Mouse (Mus musculus) hematopoietic stem cell, adult 5-6 weeks (primary cell): ENCODE results near the gene Abce1. TPM values are rescaled to one million over a fixed set of nuclear protein-coding genes. Genes with fewer than 3 reads are reported as not detected.
"Not testable (repeated sequence)": the region's sequence is repeated elsewhere in the genome, so short reads cannot be mapped to it uniquely, and the experiment has no call there.

Experiments
- ATAC-seq, 2 experiments: fragments of 125-278 bp in 1 of 2; replicated peaks in 1 of 2; 2 replicates each; pipeline ENCODE4 v1.8.0; 2016 to 2017; ENCODE audit warnings: inconsistent platforms in 2 of 2, mild to moderate bottlenecking in 2 of 2, moderate number of reproducible peaks in 2 of 2, low read depth in 1 of 2, moderate TSS enrichment in 1 of 2; ENCODE audit not compliant: low FRiP score in 2 of 2, poor library complexity in 2 of 2, severe bottlenecking in 2 of 2, insufficient read depth in 1 of 2, low TSS enrichment in 1 of 2
- total RNA-seq: library from RNA; stranded (forward); fragments of 172-1452, 232-1000 nt; gene quantifications from 2 replicates; pipeline ENCODE4 v1.2.3, GENCODE M21; 2017

Gene Abce1
- 162 and 235 TPM in 2 replicates for total RNA-seq

GRCm38 (mm10) chr8:79711064-79711961, at the start of gene Abce1, which contains the start of gene Anapc10:
Gene Abce1, minus strand, starts transcription at chr8:79711740.
Gene Anapc10, plus strand, starts transcription at chr8:79711820.
- peak; percentile 97 to 99 for ATAC-seq

DNA sequence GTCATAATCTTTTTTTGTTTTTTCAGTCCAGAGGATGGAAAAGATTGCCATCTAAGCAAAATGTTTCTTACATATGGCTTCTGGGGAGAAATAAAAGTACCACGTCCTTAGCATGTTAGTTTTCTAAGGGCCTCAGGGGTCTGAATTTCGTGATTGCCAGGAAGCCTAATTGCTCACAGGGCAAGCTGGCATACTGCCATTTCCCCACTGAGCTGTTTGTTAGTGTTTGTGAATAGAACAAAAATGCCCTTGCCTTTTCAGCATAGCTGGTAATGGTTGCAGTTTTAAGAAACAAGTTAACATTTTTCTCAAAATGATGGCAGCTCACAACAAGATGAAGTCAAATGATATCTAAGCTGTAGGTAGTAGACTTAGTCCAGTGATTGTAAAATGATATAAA, 38.8 kb upstream of the Abce1 start:
- ATAC-seq: no peak

- ATAC-seq: no peak
Observed at GRCm38 (mm10) chr8:79748591-79748990, 37.1 kb upstream of the Abce1 start.

GRCm38 (mm10) chr8:79748171-79748570, 36.6 kb upstream of the Abce1 start:
- no peak for ATAC-seq

- peak; percentile 81 to 84 for ATAC-seq
Observed at GRCm38 (mm10) chr8:79734304-79734703, 22.8 kb upstream of the Abce1 start.

DNA sequence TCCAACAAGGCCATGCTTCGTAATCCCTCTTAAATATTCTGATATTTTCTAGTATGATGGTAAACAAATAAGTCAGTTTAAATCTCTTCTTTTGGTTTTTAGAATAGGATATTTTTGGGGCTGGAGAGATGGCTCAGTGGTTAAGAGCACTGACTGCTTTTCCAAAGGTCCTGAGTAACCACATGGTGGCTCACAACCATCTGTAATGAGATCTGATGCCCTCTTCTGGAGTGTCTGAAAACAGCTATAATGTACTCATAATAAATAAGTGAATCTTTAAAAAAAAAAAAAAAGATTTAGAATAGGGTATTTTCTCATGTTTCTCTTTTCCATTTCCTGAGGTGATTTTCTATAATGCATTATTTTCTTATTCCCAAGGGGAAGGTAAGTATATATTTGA, 16.4 kb upstream of the Abce1 start:
- no peak for ATAC-seq

GRCm38 (mm10) chr8:79724589-79724988, 13.0 kb upstream of the Abce1 start:
- no peak; a peak in 1 of 4 replicates for ATAC-seq

DNA sequence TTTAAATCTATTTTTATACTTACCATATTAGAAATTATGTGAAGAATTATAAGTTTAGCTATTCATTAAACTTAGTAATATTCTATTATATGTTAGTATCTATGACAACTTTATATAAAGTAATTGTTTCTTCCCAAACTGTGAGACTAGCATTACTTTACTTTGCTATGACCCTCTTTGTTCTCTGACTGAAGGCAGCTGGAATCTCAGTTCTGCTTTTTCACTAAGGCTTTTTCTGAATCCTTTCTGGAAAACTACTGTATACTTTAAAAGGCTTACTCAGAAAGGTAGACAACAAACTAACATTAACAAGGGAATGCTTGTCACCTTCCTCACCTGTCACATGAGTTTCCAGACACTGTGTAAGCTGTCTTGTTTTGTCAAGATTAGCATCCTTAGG, 11.8 kb upstream of the Abce1 start:
- no peak for ATAC-seq

DNA sequence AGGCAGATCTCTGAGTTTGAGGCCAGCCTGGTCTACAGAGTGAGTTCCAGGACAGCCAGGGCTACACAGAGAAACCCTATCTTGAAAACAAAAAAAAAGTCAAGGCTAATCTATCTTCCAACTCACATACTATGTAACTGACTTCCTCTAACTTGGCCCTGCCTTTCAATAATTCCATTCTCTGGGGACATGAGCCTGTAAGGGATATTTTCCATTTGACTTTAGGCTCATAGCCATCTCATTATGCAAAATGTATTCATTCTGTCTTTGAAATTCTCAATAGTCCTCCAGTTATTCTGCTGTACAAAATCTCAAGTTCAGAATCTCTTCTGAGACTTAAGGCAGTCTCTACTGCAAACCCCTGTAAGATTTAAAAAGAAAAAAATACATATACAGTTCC, 10.0 kb upstream of the Abce1 start:
- ATAC-seq: no peak

DNA sequence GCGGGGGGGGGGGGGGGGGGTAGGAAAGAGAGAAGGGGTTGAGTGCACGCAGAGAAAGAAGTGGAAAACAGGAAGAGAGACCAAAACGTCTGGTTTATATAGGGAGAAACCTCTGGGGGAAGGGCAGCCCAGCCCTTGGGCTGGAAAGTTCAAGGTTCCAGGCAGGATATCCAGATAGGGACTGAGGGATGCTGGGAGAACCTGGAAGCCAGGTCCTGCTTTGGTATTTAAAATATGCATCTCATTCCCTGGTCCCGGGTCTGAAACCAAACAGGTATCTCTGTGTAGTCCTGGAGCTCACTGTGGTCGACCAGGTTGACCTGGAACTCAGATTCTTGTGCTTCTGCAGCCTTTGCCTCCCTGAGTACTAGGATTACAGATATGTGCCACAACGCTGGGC, 1.1 kb upstream of the Abce1 start:
- ATAC-seq: no peak

DNA sequence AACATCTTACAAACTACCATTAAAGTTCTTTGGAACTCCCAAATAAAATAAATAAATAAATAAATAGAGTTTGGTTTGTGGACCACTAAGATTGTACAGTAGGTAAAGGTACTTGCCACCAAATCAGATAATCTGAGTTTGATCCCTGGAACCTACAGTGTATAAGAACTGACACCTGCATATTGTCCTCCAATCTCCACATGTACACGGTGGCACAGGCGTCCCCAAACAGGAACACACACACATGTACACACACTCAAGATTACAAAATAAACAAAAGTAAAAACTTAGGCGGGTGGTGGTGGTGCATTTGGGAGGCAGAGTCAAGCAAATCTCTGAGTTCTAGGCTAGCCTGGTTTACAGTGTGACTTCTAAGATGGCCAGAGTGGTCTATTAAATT, 4.9 kb downstream of the Abce1 start:
- ATAC-seq: no peak

- no peak for ATAC-seq
Observed at GRCm38 (mm10) chr8:79692531-79692930, 19.0 kb downstream of the Abce1 start.

DNA sequence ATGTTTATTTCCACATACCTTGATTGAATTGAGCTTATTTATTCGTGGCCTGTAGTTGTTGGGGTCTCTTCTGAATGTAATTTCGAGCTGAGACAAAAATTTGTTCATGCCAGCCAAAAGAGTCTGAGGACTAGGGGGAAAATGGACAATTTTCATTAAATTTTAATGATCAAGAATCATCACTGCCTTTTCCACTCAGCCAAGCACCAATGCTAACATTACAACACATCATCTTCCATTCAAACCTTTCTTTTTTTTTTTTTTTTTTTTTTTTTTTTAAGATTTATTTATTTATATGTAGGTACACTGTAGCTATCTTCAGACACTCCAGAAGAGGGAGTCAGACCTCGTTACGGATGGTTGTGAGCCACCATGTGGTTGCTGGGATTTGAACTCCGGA, 25.6 kb downstream of the Abce1 start:
- ATAC-seq: not testable (repeated sequence)

GRCm38 (mm10) chr8:79680965-79681364, 30.6 kb downstream of the Abce1 start:
- ATAC-seq: no peak

DNA sequence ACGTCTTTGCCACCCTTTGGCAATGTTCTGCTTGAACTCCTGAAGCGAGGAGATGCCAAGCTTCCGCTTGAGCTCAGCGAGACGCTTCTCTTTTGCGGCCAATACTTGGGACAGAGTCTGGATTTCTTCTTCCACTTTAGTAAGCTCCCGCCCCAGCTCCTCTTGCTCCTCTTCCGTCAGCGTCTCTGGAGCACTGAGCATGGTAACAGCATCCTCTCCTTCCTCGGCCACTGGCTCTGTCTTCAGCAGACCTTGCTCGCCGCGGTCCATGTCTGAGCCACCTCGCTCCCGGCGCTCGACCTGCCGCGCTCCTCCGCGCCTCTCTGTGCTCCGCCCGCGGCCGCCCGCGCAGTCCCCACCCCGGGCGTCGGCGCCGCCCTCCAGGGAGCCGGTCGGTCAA, 31.0 kb downstream of the Abce1 start:
- peak; percentile 18 to 26; a peak in 2 of 4 replicates for ATAC-seq

- ATAC-seq: peak; percentile 38 to 57; a peak in 3 of 4 replicates
Observed at GRCm38 (mm10) chr8:79680083-79680482, 31.5 kb downstream of the Abce1 start.

GRCm38 (mm10) chr8:79679005-79679404, 32.5 kb downstream of the Abce1 start:
- ATAC-seq: peak; percentile 89 to 92

DNA sequence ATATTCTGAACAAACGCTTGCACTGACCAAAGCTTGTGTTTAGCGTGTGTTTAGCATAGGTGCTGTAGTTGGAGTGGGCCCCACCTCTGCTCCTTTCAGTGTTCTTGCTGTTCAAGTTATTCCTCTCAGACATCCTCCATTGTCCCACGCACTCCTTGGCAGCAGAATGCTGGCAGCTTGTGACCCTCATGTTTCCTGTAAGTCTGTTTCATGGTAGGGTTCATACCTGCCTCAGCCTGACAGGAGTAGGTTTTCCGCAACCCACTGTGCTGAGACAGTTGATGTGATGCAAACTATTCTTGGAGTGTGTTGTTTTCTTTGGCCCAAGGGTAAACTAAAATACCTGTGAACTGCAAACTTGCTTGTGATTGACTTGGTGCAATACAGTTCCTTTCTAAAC, 35.1 kb downstream of the Abce1 start:
- ATAC-seq: no peak

DNA sequence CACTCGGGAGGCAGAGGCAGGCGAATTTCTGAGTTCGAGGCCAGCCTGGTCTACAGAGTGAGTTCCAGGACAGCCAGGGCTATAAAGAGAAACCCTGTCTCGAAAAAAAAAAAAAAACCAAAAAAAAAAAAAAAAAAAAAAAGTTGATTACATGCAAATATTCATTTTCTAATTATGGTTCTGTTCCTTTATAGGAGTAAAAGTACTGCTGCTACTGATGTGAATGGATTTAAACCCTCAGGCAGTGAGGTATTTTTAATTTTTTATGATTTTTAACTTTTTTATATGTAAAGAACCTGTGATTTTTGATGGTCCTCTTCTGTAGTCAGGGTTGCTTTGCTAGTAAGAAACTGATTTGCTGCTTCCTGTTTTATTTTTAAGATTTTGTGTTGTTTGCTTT, 52.8 kb downstream of the Abce1 start:
- ATAC-seq: not testable (repeated sequence)
